Mouse (Mus musculus): Measurements from ENCODE around the gene Nol3. TPM values are rescaled to one million over a fixed set of nuclear protein-coding genes. Genes with fewer than 3 reads are reported as not detected.

The Nol3 gene
- polyA plus RNA-seq, 1 experiment, result 15.5 TPM

DNA sequence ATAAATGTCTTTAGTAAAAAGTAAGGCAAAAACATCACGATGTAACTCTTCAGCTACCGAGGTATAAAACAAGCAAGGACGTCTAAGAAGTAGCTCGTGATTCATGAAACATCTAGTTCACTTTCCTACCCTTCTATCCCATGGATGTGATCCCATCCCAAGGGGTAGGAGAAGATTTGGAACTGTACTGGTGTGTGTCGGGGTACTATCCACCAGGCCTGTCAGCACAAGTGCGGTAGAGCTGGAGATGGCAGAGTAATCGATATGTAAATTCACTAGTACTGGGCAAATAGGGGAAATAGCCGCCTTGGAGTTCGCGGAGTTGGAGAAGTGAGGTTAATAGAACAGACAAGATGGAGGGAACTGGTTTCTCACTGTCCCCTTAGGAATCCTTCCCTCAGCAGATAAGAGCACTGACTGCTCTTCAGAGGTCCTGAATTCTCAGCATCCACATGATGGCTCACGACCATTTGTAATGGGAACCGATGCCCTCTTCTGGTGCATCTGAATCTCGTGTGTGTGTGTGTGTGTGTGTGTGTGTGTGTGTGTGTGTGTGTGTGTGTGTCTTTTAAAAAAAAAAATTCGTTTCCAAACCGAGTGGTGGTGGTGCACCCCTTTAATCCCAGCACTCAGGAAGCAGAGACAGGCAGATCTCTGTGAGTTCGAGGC, 12.6 kb upstream of the Nol3 start:
- H3K4me3 ChIP-seq (ENCODE audit: insufficient read depth, low read length), result no peak overlapping the region; the same call in 1 of the 2 replicates
- no peaks in the 10 kb centered on the region for H3K4me1 ChIP-seq (ENCODE audit: control insufficient read depth, insufficient read depth, low read length)
- H3K27ac ChIP-seq (ENCODE audit: insufficient read depth, low read length), result no peak overlapping the region
- TF ChIP-seq CTCF (IDR thresholded peaks at IDR 0.05; ENCODE audit: extremely low read depth, insufficient read depth, low read length) (no peak), POLR2A (IDR thresholded peaks at IDR 0.05; ENCODE audit: extremely low read depth, insufficient read depth, low read length) (no peak)

DNA sequence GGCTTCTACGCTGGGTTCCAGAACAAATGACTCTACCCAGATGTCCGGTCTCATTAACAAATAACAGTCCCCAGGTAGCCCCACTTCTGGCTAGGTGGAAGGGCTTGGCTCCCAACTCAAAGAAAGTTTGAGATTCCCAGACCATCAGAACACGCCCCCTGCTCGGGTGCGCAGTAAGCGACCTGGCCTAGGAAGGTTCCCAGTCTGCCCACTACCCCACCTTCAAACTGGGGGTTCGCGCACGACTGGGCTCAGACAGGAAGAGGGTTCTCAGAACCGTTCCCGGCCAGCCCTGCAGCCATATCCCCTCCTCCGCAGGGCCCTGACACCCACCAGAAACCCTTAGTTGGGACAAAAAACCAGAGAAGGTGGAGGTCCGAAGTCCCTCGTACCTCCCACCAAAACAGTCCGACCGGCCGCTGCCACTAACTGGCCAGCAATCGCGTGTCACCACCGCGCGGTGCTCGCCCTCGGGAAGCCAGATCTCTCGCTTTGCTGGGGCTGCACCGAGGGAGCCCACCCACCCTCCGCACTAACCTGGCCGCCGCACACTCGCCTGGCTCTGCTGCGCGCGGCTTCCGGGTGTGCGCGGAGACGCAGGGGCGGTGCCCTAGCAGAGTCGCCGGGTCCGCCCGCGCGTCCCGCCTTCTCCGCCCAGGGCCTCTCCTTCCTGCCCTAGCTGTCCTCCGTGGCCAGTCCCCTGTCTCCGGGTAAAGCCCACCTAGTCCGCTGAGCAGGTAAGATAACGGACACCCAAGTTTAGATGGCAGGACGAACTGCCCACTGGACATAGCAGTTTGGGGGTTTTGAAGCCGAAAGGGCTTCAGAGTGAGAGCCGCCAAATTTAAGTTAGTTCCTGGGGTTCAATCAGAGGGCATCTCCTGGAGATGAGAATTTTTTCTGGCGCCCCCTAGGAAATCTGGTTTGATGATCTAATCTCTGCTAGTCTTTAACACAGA, 11.6 kb upstream of the Nol3 start, which contains the start of the genes Tradd and Fbxl8:
TSS of gene Tradd (minus strand) at position 586 of the 959 bp plus-strand sequence.
TSS of gene Fbxl8 (plus strand) at position 625 of the 959 bp plus-strand sequence.
- Histone ChIP-seq H3K4me1 (ENCODE audit: control insufficient read depth, insufficient read depth, low read length) (no peaks in the 10 kb centered on the region), H3K4me3 (ENCODE audit: insufficient read depth, low read length) (peak within 1 kb of the TSS; percentile 68), H3K27ac (ENCODE audit: insufficient read depth, low read length) (no peak within 1 kb of the TSS)
- TF ChIP-seq POLR2A (IDR thresholded peaks at IDR 0.05; ENCODE audit: extremely low read depth, insufficient read depth, low read length), result no peak

DNA sequence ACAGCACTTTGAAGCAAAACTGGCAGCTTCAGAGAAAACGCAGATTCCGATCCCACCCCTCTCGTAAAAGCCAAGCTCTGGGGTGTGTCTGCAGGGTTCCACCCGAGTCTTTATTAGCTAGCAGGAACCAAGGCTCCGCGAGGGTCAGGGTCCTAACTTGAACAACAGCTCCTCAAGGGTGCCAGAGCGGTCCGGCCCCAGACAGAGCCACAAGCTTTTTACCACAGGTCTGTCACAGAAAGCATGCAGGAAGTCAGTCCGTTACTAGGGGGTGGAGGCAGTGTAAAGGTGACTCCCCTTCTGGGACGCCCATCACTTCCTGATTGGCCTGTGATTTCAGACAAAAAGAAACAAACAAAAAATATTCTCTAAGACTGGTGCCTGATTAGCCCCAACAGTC, 10.8 kb upstream of the Nol3 start:
- TF ChIP-seq POLR2A (IDR thresholded peaks at IDR 0.05; ENCODE audit: extremely low read depth, insufficient read depth, low read length) (no peak), CTCF (IDR thresholded peaks at IDR 0.05; ENCODE audit: extremely low read depth, insufficient read depth, low read length) (no peak)
- no peaks in the 10 kb centered on the region; the same call in 1 of the 2 replicates for H3K4me1 ChIP-seq (ENCODE audit: control insufficient read depth, insufficient read depth, low read length)
- no peak overlapping the region; the same call in 1 of the 2 replicates for H3K4me3 ChIP-seq (ENCODE audit: insufficient read depth, low read length)
- H3K27ac ChIP-seq (ENCODE audit: insufficient read depth, low read length), result no peak overlapping the region

DNA sequence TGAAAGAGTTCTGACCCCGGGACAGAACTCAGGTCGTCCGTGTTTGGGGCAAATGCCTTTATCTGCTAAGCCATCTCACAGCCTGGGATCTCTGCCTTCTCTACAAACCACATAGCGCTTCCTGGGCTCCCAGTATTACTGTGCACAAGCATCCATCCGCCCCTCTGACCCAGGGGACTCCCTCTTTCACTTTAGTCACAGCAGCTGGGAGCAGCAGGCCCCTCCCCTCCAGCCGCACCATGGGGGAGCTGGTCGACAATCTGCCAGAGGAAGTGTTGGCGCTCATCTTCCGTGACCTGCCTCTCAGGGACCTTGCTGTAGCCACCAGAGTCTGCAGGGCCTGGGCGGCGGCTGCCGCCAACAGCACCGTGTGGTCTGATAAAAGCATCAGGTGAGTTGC, 9.2 kb upstream of the Nol3 start:
- no peak for TF ChIP-seq POLR2A (IDR thresholded peaks at IDR 0.05; ENCODE audit: extremely low read depth, insufficient read depth, low read length)
- TF ChIP-seq CTCF (IDR thresholded peaks at IDR 0.05; ENCODE audit: extremely low read depth, insufficient read depth, low read length), result no peak
- Histone ChIP-seq H3K27ac (ENCODE audit: insufficient read depth, low read length) (no peak overlapping the region), H3K4me3 (ENCODE audit: insufficient read depth, low read length) (no peak overlapping the region), H3K4me1 (ENCODE audit: control insufficient read depth, insufficient read depth, low read length) (no peaks in the 10 kb centered on the region; the same call in 1 of the 2 replicates)

DNA sequence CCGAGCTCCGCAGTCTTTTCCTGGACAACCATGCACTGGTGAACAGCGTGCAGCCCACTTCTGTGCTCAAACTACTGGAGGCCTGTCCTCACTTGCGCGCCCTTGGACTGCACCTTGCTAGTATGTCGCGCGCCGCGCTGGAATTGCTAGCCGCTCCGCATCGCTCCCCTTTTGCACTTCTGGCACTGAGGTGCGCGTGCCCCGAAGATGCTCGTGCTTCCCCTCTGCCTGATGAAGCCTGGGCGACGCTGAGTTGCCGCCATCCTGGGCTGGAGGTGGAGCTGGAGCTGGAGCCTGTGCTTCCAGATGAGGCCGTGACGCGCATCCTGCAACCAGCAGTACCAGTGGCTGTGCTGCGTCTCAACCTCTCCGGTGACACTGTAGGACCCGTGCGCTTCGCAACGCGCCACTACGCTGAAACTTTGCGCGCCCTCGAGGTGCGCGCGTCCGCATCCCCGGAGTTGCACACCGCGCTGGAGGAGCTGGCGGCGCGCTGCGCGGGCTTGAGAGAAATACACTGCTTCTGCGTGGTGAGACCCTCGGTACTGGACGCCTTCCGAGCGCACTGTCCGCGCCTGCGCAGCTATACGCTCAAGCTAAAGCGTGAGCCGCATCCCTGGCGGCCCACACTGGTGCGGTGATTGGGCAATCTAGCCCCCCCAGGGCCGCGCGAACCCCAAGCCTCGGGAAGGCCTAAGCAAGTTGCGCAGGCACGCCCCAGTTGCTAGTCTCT, 7.4 kb upstream of the Nol3 start:
- H3K27ac ChIP-seq (ENCODE audit: insufficient read depth, low read length), result peak overlapping the region; percentile 79; the same call in 1 of the 2 replicates

DNA sequence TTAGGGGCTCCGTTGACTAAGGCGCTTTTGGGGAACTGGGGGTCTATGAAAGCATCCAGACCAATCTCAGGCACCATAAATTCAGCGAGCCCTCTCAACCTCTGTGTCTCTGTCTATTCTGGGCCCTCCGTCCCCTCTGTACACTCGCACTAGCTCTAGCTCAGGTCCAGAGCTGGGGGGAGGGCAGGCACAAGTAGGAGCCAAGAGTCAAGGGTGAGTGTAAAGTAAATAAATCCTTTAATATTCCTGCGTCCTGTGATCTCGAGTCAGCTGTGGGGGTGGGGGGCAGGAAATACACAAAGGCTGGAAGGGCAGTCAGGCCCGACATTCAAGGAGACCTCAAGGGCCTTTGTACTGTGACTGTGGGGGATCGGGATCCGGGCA, 6.9 kb upstream of the Nol3 start:
- H3K27ac ChIP-seq (ENCODE audit: insufficient read depth, low read length), result peak overlapping the region; percentile 79

More for the DNA sequence above, 7.4 kb upstream of the Nol3 start:
- TF ChIP-seq CTCF (IDR thresholded peaks at IDR 0.05; ENCODE audit: extremely low read depth, insufficient read depth, low read length) (no peak), POLR2A (IDR thresholded peaks at IDR 0.05; ENCODE audit: extremely low read depth, insufficient read depth, low read length) (peak; percentile 73; the same call in 1 of the 2 replicates)
- Histone ChIP-seq H3K4me3 (ENCODE audit: insufficient read depth, low read length) (peak overlapping the region; percentile 25), H3K4me1 (ENCODE audit: control insufficient read depth, insufficient read depth, low read length) (no peaks in the 10 kb centered on the region; the same call in 1 of the 2 replicates)

DNA sequence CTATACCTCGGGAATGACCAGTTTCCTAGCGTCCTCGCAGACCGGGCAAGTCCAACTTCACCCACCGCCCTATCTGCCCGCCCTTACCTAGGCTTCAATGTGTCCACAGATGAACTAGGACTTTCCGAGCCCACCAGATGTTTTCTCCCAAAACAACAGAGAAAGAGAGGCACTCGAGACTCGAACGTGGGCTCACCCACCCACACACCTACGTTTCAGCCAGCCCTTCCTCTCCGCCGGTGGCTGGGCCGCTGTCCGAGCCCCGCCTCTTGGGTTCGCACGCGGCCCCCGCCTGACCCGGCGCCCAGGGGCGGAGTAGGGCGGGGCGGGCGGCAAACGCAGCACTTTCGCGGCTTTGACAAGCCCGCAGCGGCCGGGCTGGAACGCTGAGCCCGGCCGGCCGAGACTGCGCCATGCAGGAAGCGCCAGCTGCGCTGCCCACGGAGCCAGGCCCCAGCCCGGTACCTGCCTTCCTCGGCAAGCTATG, 6.4 kb upstream of the Nol3 start, which contains the start of gene Hsf4:
TSS of gene Hsf4 (plus strand) at position 341 of the 487 bp plus-strand sequence.
- TF ChIP-seq POLR2A (IDR thresholded peaks at IDR 0.05; ENCODE audit: extremely low read depth, insufficient read depth, low read length), result 0 out of 2 replicates have a peak, but pooled peaks have one; percentile 33
- TF ChIP-seq CTCF (IDR thresholded peaks at IDR 0.05; ENCODE audit: extremely low read depth, insufficient read depth, low read length), result no peak
- Histone ChIP-seq H3K4me3 (ENCODE audit: insufficient read depth, low read length) (peak within 1 kb of the TSS; percentile 25), H3K4me1 (ENCODE audit: control insufficient read depth, insufficient read depth, low read length) (no peaks in the 10 kb centered on the region; the same call in 1 of the 2 replicates), H3K27ac (ENCODE audit: insufficient read depth, low read length) (peak within 1 kb of the TSS; percentile 79)

More for the DNA sequence above, 6.9 kb upstream of the Nol3 start:
- TF ChIP-seq POLR2A (IDR thresholded peaks at IDR 0.05; ENCODE audit: extremely low read depth, insufficient read depth, low read length), result no peak
- TF ChIP-seq CTCF (IDR thresholded peaks at IDR 0.05; ENCODE audit: extremely low read depth, insufficient read depth, low read length), result no peak
- Histone ChIP-seq H3K4me1 (ENCODE audit: control insufficient read depth, insufficient read depth, low read length) (no peaks in the 10 kb centered on the region; the same call in 1 of the 2 replicates), H3K4me3 (ENCODE audit: insufficient read depth, low read length) (peak overlapping the region; percentile 25)

DNA sequence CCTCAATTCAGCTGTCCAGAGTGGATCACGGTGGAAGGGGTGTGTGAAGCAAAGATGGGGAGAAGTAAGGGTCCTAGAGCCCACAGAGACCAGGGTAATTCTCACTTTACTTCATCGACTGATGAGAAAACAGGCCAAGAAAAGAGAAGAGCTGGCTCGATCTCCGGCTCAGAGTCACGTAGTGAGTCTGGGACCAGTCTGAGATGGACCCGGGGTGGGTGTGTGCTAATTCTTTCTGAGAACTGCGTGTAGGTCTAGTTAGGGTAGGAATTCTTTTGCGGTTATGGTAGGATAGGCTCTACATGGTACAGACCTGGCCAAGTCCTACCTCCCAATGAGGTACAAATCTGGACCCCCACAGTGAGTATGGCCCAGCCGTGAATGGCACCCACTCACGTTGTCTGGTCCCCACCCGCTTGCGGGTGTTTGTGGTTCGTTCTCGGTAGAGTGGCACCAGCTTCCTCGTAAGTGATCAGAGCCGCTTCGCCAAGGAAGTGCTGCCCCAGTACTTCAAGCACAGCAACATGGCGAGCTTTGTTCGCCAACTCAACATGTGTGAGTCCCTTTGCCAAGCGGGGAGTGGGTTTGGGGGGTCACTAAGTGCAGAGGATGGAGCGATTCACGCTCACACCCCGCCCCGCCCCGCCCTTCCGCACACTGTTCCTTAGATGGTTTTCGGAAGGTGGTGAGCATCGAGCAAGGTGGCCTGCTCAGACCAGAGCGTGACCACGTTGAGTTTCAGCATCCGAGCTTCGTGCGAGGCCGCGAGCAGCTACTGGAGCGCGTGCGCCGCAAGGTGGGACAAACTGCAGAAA, 5.6 kb upstream of the Nol3 start:
- peak overlapping the region; percentile 25 for H3K4me3 ChIP-seq (ENCODE audit: insufficient read depth, low read length)
- no peaks in the 10 kb centered on the region; the same call in 1 of the 2 replicates for H3K4me1 ChIP-seq (ENCODE audit: control insufficient read depth, insufficient read depth, low read length)
- no peak for TF ChIP-seq POLR2A (IDR thresholded peaks at IDR 0.05; ENCODE audit: extremely low read depth, insufficient read depth, low read length)
- TF ChIP-seq CTCF (IDR thresholded peaks at IDR 0.05; ENCODE audit: extremely low read depth, insufficient read depth, low read length), result no peak
- H3K27ac ChIP-seq (ENCODE audit: insufficient read depth, low read length), result no peak overlapping the region
